Mouse (Mus musculus): Measurements from ENCODE around the gene Ntn3.
A peak's percentile ranks its signal among the peaks of the same experiment; 100 is the strongest.

Ntn3 gene

GRCm38 (mm10) chr17:24209043-24209915 is at the start of gene Ntn3:
Gene Ntn3 (minus strand): TSS chr17:24209531.
- no peak for ATAC-seq (ENCODE audit: low TSS enrichment)

- ATAC-seq (ENCODE audit: low TSS enrichment): no peak
Observed at GRCm38 (mm10) chr17:24258981-24259380, 49.6 kb upstream of the Ntn3 start.

- no peak for ATAC-seq (ENCODE audit: low TSS enrichment)
Observed at GRCm38 (mm10) chr17:24252329-24252728, 43.0 kb upstream of the Ntn3 start.

GRCm38 (mm10) chr17:24251320-24252069 is 42.2 kb upstream of the Ntn3 start, which contains the start of gene Ccnf:
Gene Ccnf (minus strand): TSS chr17:24251484.
- ATAC-seq (ENCODE audit: low TSS enrichment): peak; percentile 100

GRCm38 (mm10) chr17:24250988-24251319 is 41.6 kb upstream of the Ntn3 start:
- ATAC-seq (ENCODE audit: low TSS enrichment): no peak; the same call in 1 of the 2 replicates

- no peak for ATAC-seq (ENCODE audit: low TSS enrichment)
Observed at GRCm38 (mm10) chr17:24248641-24249040, 39.3 kb upstream of the Ntn3 start.

- ATAC-seq (ENCODE audit: low TSS enrichment): peak; percentile 64; the same call in 1 of the 2 replicates
Observed at GRCm38 (mm10) chr17:24244061-24244460, 34.7 kb upstream of the Ntn3 start.

- no peak for ATAC-seq (ENCODE audit: low TSS enrichment)
Observed at GRCm38 (mm10) chr17:24243311-24243969, 34.1 kb upstream of the Ntn3 start.

- ATAC-seq (ENCODE audit: low TSS enrichment): no peak
Observed at GRCm38 (mm10) chr17:24236921-24237320, 27.6 kb upstream of the Ntn3 start.

GRCm38 (mm10) chr17:24236479-24236878 is 27.1 kb upstream of the Ntn3 start:
- no peak for ATAC-seq (ENCODE audit: low TSS enrichment)

GRCm38 (mm10) chr17:24227941-24228340 is 18.6 kb upstream of the Ntn3 start:
- ATAC-seq (ENCODE audit: low TSS enrichment): no peak

GRCm38 (mm10) chr17:24226721-24227120 is 17.4 kb upstream of the Ntn3 start:
- ATAC-seq (ENCODE audit: low TSS enrichment): no peak

GRCm38 (mm10) chr17:24225851-24226250 is 16.5 kb upstream of the Ntn3 start:
- ATAC-seq (ENCODE audit: low TSS enrichment): no peak

GRCm38 (mm10) chr17:24224741-24225140 is 15.4 kb upstream of the Ntn3 start:
- no peak for ATAC-seq (ENCODE audit: low TSS enrichment)

GRCm38 (mm10) chr17:24223513-24223912 is 14.2 kb upstream of the Ntn3 start:
- ATAC-seq (ENCODE audit: low TSS enrichment): no peak

- no peak for ATAC-seq (ENCODE audit: low TSS enrichment)
Observed at GRCm38 (mm10) chr17:24222653-24223052, 13.3 kb upstream of the Ntn3 start.

GRCm38 (mm10) chr17:24220435-24221411 is 11.4 kb upstream of the Ntn3 start, which contains the start of gene Tedc2:
Gene Tedc2 (minus strand): TSS chr17:24220851.
- peak; percentile 96 for ATAC-seq (ENCODE audit: low TSS enrichment)

GRCm38 (mm10) chr17:24216836-24217235 is 7.5 kb upstream of the Ntn3 start:
- no peak for ATAC-seq (ENCODE audit: low TSS enrichment)

GRCm38 (mm10) chr17:24213186-24213585 is 3.9 kb upstream of the Ntn3 start:
- ATAC-seq (ENCODE audit: low TSS enrichment): no peak

- ATAC-seq (ENCODE audit: low TSS enrichment): no peak
Observed at GRCm38 (mm10) chr17:24212441-24213018, 3.2 kb upstream of the Ntn3 start.
